In genomic region chr3:87944838-87945600, GRCm38 (mm10) we compare ENCODE assay signal across 7 mouse cellular contexts. TPM values are rescaled to one million over a fixed set of nuclear protein-coding genes. Genes with fewer than 3 reads are reported as not detected.
A peak's percentile ranks its signal among the peaks of the same experiment; 100 is the strongest.
DNase-seq lines count a peak whose midpoint lies in the region; ATAC-seq and TF ChIP-seq lines count a peak whose summit lies in the region.

No protein-coding gene starts in this region.

- no peak for TF ChIP-seq CTCF in E14TG2a.4 (conservative IDR thresholded peaks at IDR 0.05; ENCODE audit: low read length)
- no peak for TF ChIP-seq CTCF in left cerebral cortex, adult 2 months (IDR thresholded peaks at IDR 0.05)

- ATAC-seq in limb, embryonic 12.5 days (ENCODE audit: insufficient number of reproducible peaks, insufficient read depth, low FRiP score, low TSS enrichment, low read depth) = no peak
- ATAC-seq in megakaryocyte-erythroid progenitor cell, adult 5-6 weeks (replicated peaks; ENCODE audit: low FRiP score, low TSS enrichment, poor library complexity, severe bottlenecking) = no peak

- H3K4me3 ChIP-seq in E14TG2a.4 (replicated peaks; ENCODE audit: low read length) = peak overlapping the region; percentile 17; the same call in 1 of the 2 replicates
- no peak overlapping the region for H3K4me3 ChIP-seq in limb, embryonic 12.5 days (replicated peaks)
- no peak overlapping the region for H3K4me3 ChIP-seq in left cerebral cortex, adult 2 months

- no peaks in the 10 kb centered on the region for H3K9me3 ChIP-seq in E14TG2a.4 (ENCODE audit: low read length)
- H3K9me3 ChIP-seq in limb, embryonic 12.5 days = no peaks in the 10 kb centered on the region

- peak overlapping the region; percentile 96 for H3K27ac ChIP-seq in limb, embryonic 12.5 days
- no peak overlapping the region for H3K27ac ChIP-seq in left cerebral cortex, adult 2 months

- H3K4me2 ChIP-seq in limb, embryonic 12.5 days = 0 out of 2 replicates have a peak overlapping the region, but pooled peaks have one; percentile 82

- peaks cover 71% of the 10 kb centered on the region for H3K4me1 ChIP-seq in E14TG2a.4 (replicated peaks; ENCODE audit: low read depth, low read length)
- H3K4me1 ChIP-seq in limb, embryonic 12.5 days (replicated peaks) = peaks cover 54% of the 10 kb centered on the region

- DNase-seq in Muller cell, postnatal 12 days (ENCODE audit: inconsistent ontology term) = peak; percentile 37
- DNase-seq in gastrocnemius, postnatal 25 days = peak; percentile 42
- DNase-seq in left cerebral cortex, adult 2 months (ENCODE audit: extremely low spot score in 1 of 2, low spot score in 2 of 2) = no peak
- no peak for DNase-seq in spleen, postnatal 36 days (ENCODE audit: low spot score in 2 of 2)

- intact Hi-C loops in left cerebral cortex, adult 2 months (cut with DNase I) = no loop called here

- peaks cover 58% of the 10 kb centered on the region for H3K36me3 ChIP-seq in E14TG2a.4 (ENCODE audit: insufficient read depth, low read length)
- H3K36me3 ChIP-seq in limb, embryonic 12.5 days = peaks cover 27% of the 10 kb centered on the region

- H3K27me3 ChIP-seq in E14TG2a.4 (ENCODE audit: insufficient read depth, low read length) = peaks cover 46% of the 10 kb centered on the region
- H3K27me3 ChIP-seq in limb, embryonic 12.5 days = no peaks in the 10 kb centered on the region

- 19% methylated on average over 4 of the region's 4 CpGs for WGBS in limb, embryonic 12.5 days

- peak overlapping the region; percentile 8; the same call in 1 of the 2 replicates for H3K9ac ChIP-seq in limb, embryonic 12.5 days (replicated peaks)

RNA-seq across cellular contexts. Expression of gene Crabp2, which starts 3.4 kb away (rescaled TPM):
- under 1 TPM in 1 of 2 experiments, not detected in 1; 0.31 TPM for total RNA-seq in gastrocnemius, postnatal 25 days (2021)
- 614 and 667 TPM in 2 replicates for polyA plus RNA-seq in limb, embryonic 12.5 days (2016; fragmentation: Nextera tagmentation; extraction: Ambion mirVana)
- total RNA-seq in left cerebral cortex, adult 2 months (2021) = 1 to 10 TPM; 4.5 to 8.2 TPM
- total RNA-seq in megakaryocyte-erythroid progenitor cell, adult 5-6 weeks (2014; fragmentation: Nextera tagmentation) = 2.8 TPM in 1 of 2 replicates, not detected in the other
- 1.2 TPM in 1 of 2 replicates, not detected in the other for total RNA-seq in megakaryocyte-erythroid progenitor cell, adult 5-6 weeks (2017)

RNA-seq across cellular contexts. Expression of gene Rrnad1, which starts 14.5 kb away (rescaled TPM):
- total RNA-seq in gastrocnemius, postnatal 25 days (2021) = 1 to 10 TPM; 4.0 to 4.2 TPM
- 22.4 and 26.5 TPM in 2 replicates for polyA plus RNA-seq in limb, embryonic 12.5 days (2016; fragmentation: Nextera tagmentation; extraction: Ambion mirVana)
- total RNA-seq in left cerebral cortex, adult 2 months (2021) = 10 to 100 TPM; 22.9 to 24.7 TPM
- 26.9 and 34.3 TPM in 2 replicates for total RNA-seq in megakaryocyte-erythroid progenitor cell, adult 5-6 weeks (2014; fragmentation: Nextera tagmentation)
- 4.1 and 10.0 TPM in 2 replicates for total RNA-seq in megakaryocyte-erythroid progenitor cell, adult 5-6 weeks (2017)

RNA-seq across cellular contexts. Expression of gene Isg20l2, which starts 14.9 kb away (rescaled TPM):
- total RNA-seq in gastrocnemius, postnatal 25 days (2021) = 1 to 10 TPM; 7.1 to 7.5 TPM
- polyA plus RNA-seq in limb, embryonic 12.5 days (2016; fragmentation: Nextera tagmentation; extraction: Ambion mirVana) = 83.2 and 86.4 TPM in 2 replicates
- 10 to 100 TPM; 15.1 to 15.6 TPM for total RNA-seq in left cerebral cortex, adult 2 months (2021)
- 65.1 and 78.0 TPM in 2 replicates for total RNA-seq in megakaryocyte-erythroid progenitor cell, adult 5-6 weeks (2014; fragmentation: Nextera tagmentation)
- 60.4 and 61.7 TPM in 2 replicates for total RNA-seq in megakaryocyte-erythroid progenitor cell, adult 5-6 weeks (2017)

RNA-seq across cellular contexts. Expression of gene Mrpl24, which starts 25.7 kb away (rescaled TPM):
- 10 to 100 TPM; 43.9 to 44.7 TPM for total RNA-seq in gastrocnemius, postnatal 25 days (2021)
- polyA plus RNA-seq in limb, embryonic 12.5 days (2016; fragmentation: Nextera tagmentation; extraction: Ambion mirVana) = 80.4 and 85.9 TPM in 2 replicates
- 10 to 100 TPM; 52.6 to 55.1 TPM for total RNA-seq in left cerebral cortex, adult 2 months (2021)
- 147 and 201 TPM in 2 replicates for total RNA-seq in megakaryocyte-erythroid progenitor cell, adult 5-6 weeks (2014; fragmentation: Nextera tagmentation)
- total RNA-seq in megakaryocyte-erythroid progenitor cell, adult 5-6 weeks (2017) = 116 and 118 TPM in 2 replicates

RNA-seq across cellular contexts. Expression of gene Nes, which starts 25.9 kb away (rescaled TPM):
- total RNA-seq in gastrocnemius, postnatal 25 days (2021) = 10 to 100 TPM; 21.0 to 22.0 TPM
- polyA plus RNA-seq in limb, embryonic 12.5 days (2016; fragmentation: Nextera tagmentation; extraction: Ambion mirVana) = 29.4 and 32.5 TPM in 2 replicates
- 1 to 10 TPM; 5.7 to 6.2 TPM for total RNA-seq in left cerebral cortex, adult 2 months (2021)
- not detected in 2 replicates for total RNA-seq in megakaryocyte-erythroid progenitor cell, adult 5-6 weeks (2014; fragmentation: Nextera tagmentation)
- 0.84 TPM in 1 of 2 replicates, not detected in the other for total RNA-seq in megakaryocyte-erythroid progenitor cell, adult 5-6 weeks (2017)

Comparison
In these comparisons a context has a peak if more than half of its experiments do, and no peak if none do; other contexts are left out.
1. DNase-seq: peak in Muller cell, postnatal 12 days (single experiment) and gastrocnemius, postnatal 25 days (single experiment); none in left cerebral cortex, adult 2 months (0 of 2) and spleen, postnatal 36 days (0 of 2).